Mouse (Mus musculus): ENCODE measurements around the gene Plagl1.

DNA sequence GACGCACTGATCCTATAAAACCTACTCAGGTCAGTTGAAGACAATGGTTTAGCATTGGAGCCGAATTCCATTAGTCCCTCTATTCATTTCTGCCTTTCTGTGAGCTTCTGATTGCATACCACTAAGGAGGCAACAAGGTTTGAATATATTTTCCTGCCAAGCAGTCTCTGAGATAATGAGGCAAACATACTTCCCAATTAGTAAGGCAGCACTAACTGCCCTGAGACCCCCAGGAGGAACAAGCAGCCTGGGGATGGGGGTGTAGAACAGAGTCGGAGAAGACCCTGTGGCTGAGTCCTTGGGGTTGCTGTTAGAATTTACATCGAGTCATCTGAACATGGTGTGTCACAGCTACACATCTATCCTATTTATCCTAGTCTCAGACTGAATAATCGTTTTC lies 95.1 kb downstream of the Plagl1 start:
- no peak for TF ChIP-seq CTCF (conservative IDR thresholded peaks at IDR 0.05; ENCODE audit: insufficient read depth, insufficient read length, low read depth, low read length)
- no peak for TF ChIP-seq POLR2A (IDR thresholded peaks at IDR 0.05; ENCODE audit: low read depth, low read length)
